Mouse (Mus musculus) WW6 (cell line): ENCODE results near the gene Slc16a7.

ENCODE experiments used
- DNase-seq: peaks from one replicate; pipeline ENCODE4 v3.0.0-alpha.2; 2013; ENCODE audit warnings: low read depth, low spot score

Gene Slc16a7

GRCm38 (mm10) chr10:125388876-125389786 is at the start of gene Slc16a7:
Gene Slc16a7, minus strand, starts transcription at chr10:125389465.
- peak; percentile 47 for DNase-seq

- no peak for DNase-seq
These were observed 29.5 kb upstream of the Slc16a7 start for GRCm38 (mm10) chr10:125418795-125419194.

DNA sequence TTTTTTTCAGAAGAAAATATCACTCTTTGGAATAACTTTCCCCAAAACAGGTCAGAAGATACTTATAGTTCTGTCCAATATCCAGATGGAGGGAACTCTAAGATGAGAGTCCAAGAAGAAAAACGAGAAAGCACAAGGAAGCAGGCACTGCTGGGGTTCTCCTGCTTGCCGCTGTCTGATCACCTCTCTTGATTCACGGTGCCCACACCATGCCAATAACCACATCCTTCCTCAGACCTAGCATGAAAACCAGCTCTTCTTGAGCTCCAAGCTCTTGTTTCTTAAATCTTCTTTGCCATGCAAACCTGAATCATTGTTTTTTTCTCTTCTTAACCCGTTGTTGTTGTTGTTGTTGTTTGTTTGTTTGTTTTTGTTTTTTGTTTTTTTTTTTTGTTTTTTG is 10.5 kb upstream of the Slc16a7 start:
- DNase-seq = no peak

DNA sequence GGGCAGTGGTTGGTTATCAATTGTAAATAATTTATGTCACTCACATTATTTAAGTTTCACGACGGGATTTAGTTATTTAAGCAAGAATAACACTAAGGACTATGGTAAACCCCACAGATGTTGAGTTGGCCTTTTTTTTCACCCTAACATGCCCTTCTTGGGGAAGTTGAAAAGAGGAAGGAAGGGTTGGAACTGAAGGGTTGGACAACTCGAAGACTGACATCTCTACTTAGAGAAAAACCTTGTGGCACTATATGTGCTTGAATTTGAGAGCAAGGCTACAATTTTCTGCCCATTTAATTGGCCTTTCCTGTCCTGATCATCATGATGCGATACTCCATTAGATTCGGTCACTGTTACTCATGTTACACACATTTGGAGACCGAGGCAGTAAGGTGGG is 746 bp upstream of the Slc16a7 start:
- no peak for DNase-seq

DNA sequence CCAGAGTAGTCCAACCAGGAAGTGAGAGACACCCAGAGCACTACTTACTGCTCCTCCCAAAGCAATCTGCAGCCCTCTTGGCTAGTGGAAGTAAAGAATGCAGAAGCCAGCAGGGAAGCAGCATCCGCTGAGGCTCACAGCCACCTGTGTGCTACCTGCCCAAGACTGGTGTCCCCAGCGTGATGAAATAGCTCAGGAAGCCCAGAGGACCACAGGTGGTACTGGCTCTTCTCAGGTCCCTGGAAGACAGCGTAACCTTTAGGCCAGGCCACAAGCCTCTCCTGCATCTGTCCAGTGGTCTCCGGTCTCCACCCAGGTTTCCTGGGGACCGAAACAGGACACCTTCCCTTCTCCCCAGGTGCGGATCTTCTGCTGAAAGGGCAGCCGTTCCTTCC is 787 bp downstream of the Slc16a7 start:
- DNase-seq = peak; percentile 33

DNA sequence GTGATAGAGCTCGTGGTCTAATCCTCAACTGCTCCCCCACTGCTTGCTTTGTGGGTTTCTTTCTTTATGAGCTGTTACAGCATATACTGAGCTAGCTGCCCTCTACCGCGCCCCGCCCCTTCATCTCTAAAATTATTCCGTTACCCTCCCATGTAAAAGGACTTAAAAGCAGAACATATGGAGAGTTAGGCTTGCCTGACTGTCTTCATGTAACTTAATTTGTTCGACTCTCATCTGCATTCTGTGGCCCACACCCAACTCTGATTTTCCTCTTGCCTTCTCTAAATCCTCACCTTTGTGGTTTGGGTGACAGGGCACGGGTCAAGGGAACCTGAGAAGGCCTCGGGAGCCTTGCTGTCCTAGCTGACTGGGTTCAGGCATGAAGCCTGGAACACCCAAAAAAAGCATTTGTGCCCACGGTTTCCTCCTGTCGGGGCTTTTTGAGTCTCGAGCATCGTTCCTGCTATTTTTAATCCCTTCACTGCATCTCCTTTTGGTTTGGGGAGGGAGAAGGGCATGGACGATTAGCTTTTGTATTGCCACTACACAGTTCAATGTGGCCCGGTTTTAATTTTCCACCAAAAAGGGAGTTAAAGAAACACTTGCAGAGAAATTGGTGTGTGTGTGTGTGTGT is 1.4 kb downstream of the Slc16a7 start:
- no peak for DNase-seq

DNA sequence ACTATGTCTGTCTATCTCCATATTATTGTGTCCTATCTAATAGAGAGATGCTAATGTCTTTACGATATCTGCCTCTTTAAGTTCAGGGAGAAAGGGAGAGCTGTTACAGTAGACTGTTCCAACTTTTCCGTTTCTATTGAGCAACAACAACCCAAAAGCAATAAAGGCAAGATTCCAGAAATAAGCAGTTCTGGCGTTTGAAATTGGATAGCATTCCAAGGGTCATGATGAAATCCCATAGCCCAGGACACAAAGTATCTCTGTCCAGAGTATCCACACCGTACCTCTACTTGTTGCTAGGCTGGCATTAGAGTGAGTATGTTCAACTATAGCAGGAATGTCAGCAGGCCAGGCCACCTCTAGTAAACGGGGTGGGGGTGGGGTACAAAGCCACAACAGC is 13.7 kb downstream of the Slc16a7 start:
- no peak for DNase-seq

- DNase-seq = no peak
These were observed 16.6 kb downstream of the Slc16a7 start for GRCm38 (mm10) chr10:125372666-125373065.

- DNase-seq = no peak
These were observed 17.8 kb downstream of the Slc16a7 start for GRCm38 (mm10) chr10:125371451-125371850.

DNA sequence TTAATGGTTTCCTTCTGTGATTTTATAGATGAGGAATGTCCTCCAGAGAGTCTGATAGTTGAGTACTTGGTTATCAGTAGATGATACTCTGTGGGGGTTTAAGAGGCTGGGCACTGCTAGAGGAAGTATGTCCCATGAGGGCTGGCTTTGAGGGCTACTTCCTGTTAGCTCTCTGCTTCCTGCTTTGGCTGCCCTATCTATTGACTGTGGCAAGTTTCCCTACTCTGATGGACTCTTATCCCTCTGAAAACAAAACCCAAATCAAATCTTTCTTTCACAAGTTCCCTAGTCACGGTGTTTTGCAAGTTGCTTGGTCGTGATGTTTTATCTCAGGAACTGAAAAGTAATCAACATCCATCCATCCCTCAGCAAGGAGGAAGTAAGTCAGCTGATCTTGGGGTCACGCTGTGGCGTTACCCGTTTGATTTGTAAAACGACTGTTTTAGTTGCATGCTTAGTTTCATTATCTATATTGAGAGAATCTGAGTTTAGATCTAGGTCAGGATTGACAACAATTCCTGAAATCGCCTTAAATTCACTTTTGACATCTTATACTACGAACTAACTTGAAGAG is 19.1 kb downstream of the Slc16a7 start:
- no peak for DNase-seq

DNA sequence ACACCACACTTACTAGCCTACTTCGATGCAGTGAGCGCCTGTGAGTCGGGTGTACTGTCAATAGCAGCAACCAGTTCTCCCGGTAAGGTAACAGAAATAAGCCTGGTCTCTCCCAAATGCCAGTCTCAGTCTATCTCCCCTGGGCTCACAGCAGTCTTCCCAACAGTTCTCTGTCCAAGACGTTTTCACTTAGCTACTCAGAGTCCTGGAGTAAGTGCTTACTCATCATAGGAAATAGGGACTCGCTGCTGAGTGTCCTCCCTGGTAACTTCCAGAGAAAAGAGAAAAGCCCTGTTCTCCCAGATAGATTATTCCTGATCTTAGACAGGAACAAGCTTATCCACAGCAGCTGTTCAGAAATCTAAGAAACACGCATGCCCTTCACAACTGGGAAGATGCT is 30.8 kb downstream of the Slc16a7 start:
- no peak for DNase-seq

DNA sequence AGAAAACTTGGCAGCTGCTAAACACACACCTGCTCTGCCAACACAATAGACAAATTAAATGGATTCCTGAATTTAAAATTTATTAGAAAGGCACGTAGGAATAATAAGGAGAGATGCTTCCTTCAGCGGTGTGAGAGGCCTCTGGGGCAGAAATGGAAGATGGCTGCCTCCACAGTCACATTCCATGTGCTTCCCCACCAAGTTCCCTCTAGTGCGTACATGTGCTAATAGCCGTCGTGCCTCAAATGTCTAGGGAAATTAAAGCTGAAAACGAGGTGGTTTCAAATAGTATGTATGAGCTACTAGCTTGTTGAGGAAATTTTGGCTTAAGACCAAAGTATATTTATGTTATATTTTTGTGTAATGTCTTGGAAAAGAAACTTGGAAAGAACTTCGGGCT is 36.5 kb downstream of the Slc16a7 start:
- no peak for DNase-seq

GRCm38 (mm10) chr10:125348171-125348570 is 41.1 kb downstream of the Slc16a7 start:
- no peak for DNase-seq

DNA sequence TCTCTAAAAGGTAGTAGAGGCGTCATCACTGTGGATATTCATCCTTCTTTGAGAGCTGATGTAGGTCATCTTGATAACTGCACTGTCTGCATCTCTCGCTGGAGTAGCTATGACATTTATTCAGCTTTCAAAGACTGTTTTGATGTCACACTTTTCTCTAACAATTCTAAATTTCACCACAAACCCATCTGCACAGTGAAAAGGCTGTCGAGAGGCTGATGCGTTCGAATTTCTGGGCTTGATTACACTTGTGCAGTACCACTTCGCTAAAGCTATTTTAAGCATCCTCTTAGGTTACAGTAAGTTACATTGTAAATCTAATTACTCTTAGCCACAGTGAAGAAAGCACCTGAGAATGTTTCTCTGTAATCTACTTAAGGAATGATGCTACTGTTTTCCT is 42.1 kb downstream of the Slc16a7 start:
- no peak for DNase-seq

DNA sequence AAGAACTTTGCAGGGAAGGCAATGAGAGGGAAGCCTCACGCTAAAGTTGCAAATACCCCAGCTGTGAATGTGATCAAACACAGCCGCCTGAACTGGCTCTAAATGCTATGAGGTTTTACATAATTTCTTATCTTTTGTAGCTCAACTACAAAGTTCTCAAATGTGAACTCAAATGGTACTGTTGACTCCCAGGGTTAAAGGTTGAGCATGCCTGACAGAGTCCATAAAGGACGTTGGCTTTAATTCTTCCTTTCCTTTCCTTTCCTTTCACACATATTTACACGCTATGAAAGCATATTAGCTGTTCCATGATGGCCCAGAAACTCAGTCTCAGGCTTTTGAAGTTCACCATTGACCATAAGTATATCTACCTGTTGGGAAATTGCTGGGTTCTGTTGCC is 42.9 kb downstream of the Slc16a7 start:
- DNase-seq = no peak

GRCm38 (mm10) chr10:125345583-125345982 is 43.7 kb downstream of the Slc16a7 start:
- no peak for DNase-seq

DNA sequence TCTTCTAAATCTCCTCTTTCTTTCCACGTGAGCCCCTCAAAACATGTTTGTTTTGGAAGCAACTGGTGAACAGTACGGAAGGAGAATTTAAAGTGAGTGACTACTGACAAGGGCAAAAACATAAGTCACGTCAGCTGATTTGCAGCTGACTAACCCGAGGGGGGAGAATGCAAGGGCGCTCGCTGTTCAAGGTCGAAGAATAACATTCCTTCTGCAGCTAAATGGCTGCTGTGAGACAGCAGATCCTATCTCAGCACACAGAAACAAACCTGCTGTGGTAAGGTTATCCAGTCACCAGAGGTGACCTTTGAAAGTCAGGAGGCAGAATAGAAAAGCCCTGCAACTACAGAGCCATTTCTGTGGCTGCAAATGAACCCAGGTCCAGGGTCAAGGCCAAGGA is 47.1 kb downstream of the Slc16a7 start:
- DNase-seq = no peak

DNA sequence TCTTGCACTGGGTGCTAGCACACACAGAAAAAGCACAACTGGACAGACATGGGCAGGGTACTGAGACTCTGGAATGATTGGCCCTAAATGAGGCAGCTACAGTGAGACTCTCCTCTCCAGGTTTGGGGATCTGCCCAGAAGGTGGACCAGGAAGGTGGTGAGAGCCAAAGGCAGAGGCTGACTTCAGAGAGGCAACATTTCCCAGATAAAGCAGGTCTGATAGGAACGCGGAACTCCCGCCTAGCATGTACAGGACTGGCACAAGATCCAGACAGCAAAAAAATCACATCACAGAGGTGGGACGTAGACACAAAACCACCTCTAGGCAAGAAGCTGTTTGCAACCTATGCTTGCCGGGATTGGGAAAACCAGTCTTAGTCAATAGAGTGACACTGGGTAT is 55.5 kb downstream of the Slc16a7 start:
- DNase-seq = no peak

DNA sequence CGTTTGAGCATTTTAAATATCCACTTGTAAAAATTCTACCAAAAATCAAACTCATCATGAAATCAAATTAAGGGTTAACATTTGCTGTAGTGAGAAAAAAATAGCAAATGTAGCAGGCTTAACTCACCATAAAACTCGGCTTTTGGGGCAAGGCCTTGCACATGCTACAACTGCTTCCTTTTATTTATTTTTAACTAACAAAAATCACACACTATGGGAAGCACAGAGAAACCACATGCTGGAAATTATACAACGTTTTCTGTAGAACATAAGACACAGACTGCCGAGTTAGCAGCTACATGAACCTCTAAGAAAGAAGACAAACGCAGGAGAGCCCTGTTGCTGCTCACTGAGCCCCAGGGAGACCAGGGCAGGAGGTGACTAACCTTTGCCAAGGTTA is 57.9 kb downstream of the Slc16a7 start:
- DNase-seq = no peak

- no peak for DNase-seq
These were observed 60.8 kb downstream of the Slc16a7 start for GRCm38 (mm10) chr10:125328331-125329063.

GRCm38 (mm10) chr10:125324871-125325565 is 64.2 kb downstream of the Slc16a7 start:
- DNase-seq = no peak
